Mouse (Mus musculus) limb, embryonic 12.5 days (tissue): ENCODE data around the gene Bex1. TPM values are rescaled to one million over a fixed set of nuclear protein-coding genes. Genes with fewer than 3 reads are reported as not detected.

Source experiments
- ATAC-seq: fragments of 200-750 bp; cut with Nextera tagmentation; 2 replicates; pipeline ENCODE4 v1.8.0; 2017; ENCODE audit warnings: low read depth, moderate TSS enrichment; ENCODE audit not compliant: insufficient number of reproducible peaks, insufficient read depth, low FRiP score, low TSS enrichment
- H3K27ac ChIP-seq: fragments of 300-500 bp; sonication (generic); 2 replicates; pipeline ENCODE4 v1.5.1; 2016; ENCODE audit warnings: mild to moderate bottlenecking, moderate library complexity
- H3K27me3 ChIP-seq: fragments of 300-500 bp; sonication (generic); 2 replicates; pipeline ENCODE4 v1.6.1; 2016; ENCODE audit warnings: mild to moderate bottlenecking, moderate library complexity
- H3K36me3 ChIP-seq: fragments of 300-500 bp; sonication (generic); 2 replicates; pipeline ENCODE4 v1.6.1; 2016; ENCODE audit warnings: mild to moderate bottlenecking, moderate library complexity
- H3K4me1 ChIP-seq: fragments of 300-500 bp; sonication (generic); replicated peaks from 2 replicates; pipeline ENCODE4 v1.6.1; 2016
- H3K4me2 ChIP-seq: fragments of 300-500 bp; sonication (generic); 2 replicates; pipeline ENCODE4 v1.6.1; 2016; ENCODE audit warnings: mild to moderate bottlenecking, moderate library complexity
- H3K4me3 ChIP-seq: fragments of 300-500 bp; sonication (generic); replicated peaks from 2 replicates; pipeline ENCODE4 v1.5.1; 2016; ENCODE audit warnings: mild to moderate bottlenecking
- H3K9ac ChIP-seq: fragments of 300-500 bp; sonication (generic); replicated peaks from 2 replicates; pipeline ENCODE4 v1.6.1; 2016; ENCODE audit warnings: mild to moderate bottlenecking, moderate library complexity
- H3K9me3 ChIP-seq: fragments of 300-500 bp; sonication (generic); 2 replicates; pipeline ENCODE4 v1.6.1; 2016; ENCODE audit warnings: mild to moderate bottlenecking, moderate library complexity
- WGBS: fragments of 180-500 bp; shearing (Covaris S2); methylation state at CpG from one replicate; pipeline ENCODE4 v1.1.7; 2016; 5-methylcytosine and 5-hydroxymethylcytosine counted together
- polyA plus RNA-seq: library from polyadenylated mRNA; unstranded; fragments of >200 nt; fragmentation: Nextera tagmentation; extraction: Ambion mirVana; gene quantifications from 2 replicates; pipeline ENCODE4 v1.2.1, GENCODE M21; 2016

The Bex1 gene
- polyA plus RNA-seq, 1 experiment from 2014 or later: 92.3 TPM

GRCm38 (mm10) chrX:136216303-136216702, 990 bp upstream of the Bex1 start:
- Histone ChIP-seq H3K27me3 (no peaks in the 10 kb centered on the region; the same call in 1 of the 2 replicates), H3K36me3 (no peaks in the 10 kb centered on the region), H3K9me3 (no peaks in the 10 kb centered on the region), H3K4me2 (no peak overlapping the region), H3K27ac (no peak overlapping the region), H3K9ac (no peak overlapping the region), H3K4me3 (no peak overlapping the region), H3K4me1 (no peaks in the 10 kb centered on the region)
- WGBS: 39% methylated on average over 1 of the region's 1 CpGs
- no peak for ATAC-seq

- Histone ChIP-seq H3K27ac (no peak overlapping the region), H3K27me3 (no peaks in the 10 kb centered on the region; the same call in 1 of the 2 replicates), H3K36me3 (no peaks in the 10 kb centered on the region), H3K4me1 (no peaks in the 10 kb centered on the region), H3K4me2 (no peak overlapping the region), H3K9me3 (no peaks in the 10 kb centered on the region), H3K9ac (no peak overlapping the region), H3K4me3 (no peak overlapping the region)
- no peak for ATAC-seq
- WGBS: 64% methylated on average over 2 of the region's 2 CpGs
These were observed 1.9 kb downstream of the Bex1 start for GRCm38 (mm10) chrX:136213396-136213795.

GRCm38 (mm10) chrX:136204406-136204805, 10.9 kb downstream of the Bex1 start:
- H3K27me3 ChIP-seq: peaks cover 28% of the 10 kb centered on the region; the same call in 1 of the 2 replicates
- no peak overlapping the region for H3K9ac ChIP-seq
- H3K4me2 ChIP-seq: no peak overlapping the region
- no peak overlapping the region for H3K4me3 ChIP-seq
- no peak overlapping the region for H3K27ac ChIP-seq
- WGBS: 79% methylated on average over 6 of the region's 6 CpGs
- H3K36me3 ChIP-seq: no peaks in the 10 kb centered on the region
- H3K9me3 ChIP-seq: no peaks in the 10 kb centered on the region
- peaks cover 5% of the 10 kb centered on the region; the same call in 1 of the 2 replicates for H3K4me1 ChIP-seq
- no peak for ATAC-seq

- Histone ChIP-seq H3K9ac (peak within 1 kb of the TSS; percentile 27), H3K36me3 (no peaks in the 10 kb centered on the region), H3K4me2 (peak within 1 kb of the TSS; percentile 59), H3K27me3 (peaks cover 28% of the 10 kb centered on the region; the same call in 1 of the 2 replicates), H3K4me3 (peak within 1 kb of the TSS; percentile 43), H3K4me1 (peaks cover 5% of the 10 kb centered on the region; the same call in 1 of the 2 replicates), H3K9me3 (no peaks in the 10 kb centered on the region), H3K27ac (no peak within 1 kb of the TSS)
- 15% methylated on average over 9 of the region's 9 CpGs for WGBS
- peak; percentile 85 for ATAC-seq
These were observed 11.6 kb downstream of the Bex1 start, which contains the start of gene Tceal5 for GRCm38 (mm10) chrX:136203664-136204066. Tceal5 (minus strand) TSS chrX:136203876.

GRCm38 (mm10) chrX:136203257-136203656, 12.1 kb downstream of the Bex1 start:
- no peak overlapping the region for H3K27ac ChIP-seq
- no peaks in the 10 kb centered on the region for H3K9me3 ChIP-seq
- H3K36me3 ChIP-seq: no peaks in the 10 kb centered on the region
- H3K4me2 ChIP-seq: peak overlapping the region; percentile 59
- WGBS: 27% methylated on average over 7 of the region's 7 CpGs
- peaks cover 28% of the 10 kb centered on the region; the same call in 1 of the 2 replicates for H3K27me3 ChIP-seq
- ATAC-seq: peak; percentile 37; the same call in 1 of the 2 replicates
- H3K4me1 ChIP-seq: peaks cover 5% of the 10 kb centered on the region; the same call in 1 of the 2 replicates
- H3K9ac ChIP-seq: peak overlapping the region; percentile 27
- H3K4me3 ChIP-seq: peak overlapping the region; percentile 43

- no peak overlapping the region for H3K4me3 ChIP-seq
- no peaks in the 10 kb centered on the region for H3K4me1 ChIP-seq
- WGBS: 56% methylated on average over 1 of the region's 1 CpGs
- no peaks in the 10 kb centered on the region for H3K36me3 ChIP-seq
- no peak for ATAC-seq
- H3K27me3 ChIP-seq: peaks cover 11% of the 10 kb centered on the region; the same call in 1 of the 2 replicates
- H3K27ac ChIP-seq: no peak overlapping the region
- no peak overlapping the region for H3K4me2 ChIP-seq
- H3K9me3 ChIP-seq: no peaks in the 10 kb centered on the region
- no peak overlapping the region for H3K9ac ChIP-seq
These were observed 18.4 kb downstream of the Bex1 start for GRCm38 (mm10) chrX:136196873-136197272.

GRCm38 (mm10) chrX:136195193-136195944, 19.9 kb downstream of the Bex1 start:
- H3K36me3 ChIP-seq: no peaks in the 10 kb centered on the region
- H3K4me1 ChIP-seq: no peaks in the 10 kb centered on the region
- no peak overlapping the region for H3K4me3 ChIP-seq
- no peak for ATAC-seq
- WGBS: 85% methylated on average over 16 of the region's 16 CpGs
- H3K9me3 ChIP-seq: no peaks in the 10 kb centered on the region
- no peak overlapping the region for H3K4me2 ChIP-seq
- H3K27me3 ChIP-seq: peaks cover 8% of the 10 kb centered on the region
- no peak overlapping the region for H3K9ac ChIP-seq
- H3K27ac ChIP-seq: no peak overlapping the region

GRCm38 (mm10) chrX:136183107-136183506, 32.2 kb downstream of the Bex1 start:
- Histone ChIP-seq H3K4me3 (no peak overlapping the region), H3K9me3 (no peaks in the 10 kb centered on the region), H3K36me3 (no peaks in the 10 kb centered on the region), H3K9ac (no peak overlapping the region), H3K4me1 (no peaks in the 10 kb centered on the region), H3K27ac (no peak overlapping the region), H3K4me2 (no peak overlapping the region), H3K27me3 (peaks cover 14% of the 10 kb centered on the region; the same call in 1 of the 2 replicates)
- no peak for ATAC-seq
- WGBS: 78% methylated on average over 1 of the region's 1 CpGs

- ATAC-seq: no peak
- WGBS: 26% methylated on average over 10 of the region's 11 CpGs
- H3K4me3 ChIP-seq: no peak overlapping the region
These were observed 34.3 kb downstream of the Bex1 start for GRCm38 (mm10) chrX:136180897-136181553.

GRCm38 (mm10) chrX:136172786-136173185, 42.5 kb downstream of the Bex1 start:
- peak overlapping the region; percentile 55 for H3K4me3 ChIP-seq
- no peak overlapping the region; the same call in 1 of the 2 replicates for H3K27ac ChIP-seq
- H3K9me3 ChIP-seq: no peaks in the 10 kb centered on the region
- peaks cover 15% of the 10 kb centered on the region for H3K27me3 ChIP-seq
- peaks cover 4% of the 10 kb centered on the region; the same call in 1 of the 2 replicates for H3K36me3 ChIP-seq
- WGBS: 31% methylated on average over 10 of the region's 10 CpGs
- no peaks in the 10 kb centered on the region for H3K4me1 ChIP-seq
- ATAC-seq: no peak
- H3K4me2 ChIP-seq: peak overlapping the region; percentile 48
- H3K9ac ChIP-seq: no peak overlapping the region; the same call in 1 of the 2 replicates

More at GRCm38 (mm10) chrX:136180897-136181553, 34.3 kb downstream of the Bex1 start:
- no peaks in the 10 kb centered on the region for H3K36me3 ChIP-seq
- H3K4me2 ChIP-seq: no peak overlapping the region
- no peaks in the 10 kb centered on the region for H3K4me1 ChIP-seq
- peaks cover 18% of the 10 kb centered on the region; the same call in 1 of the 2 replicates for H3K27me3 ChIP-seq
- no peak overlapping the region for H3K27ac ChIP-seq
- H3K9ac ChIP-seq: no peak overlapping the region
- H3K9me3 ChIP-seq: no peaks in the 10 kb centered on the region

- no peaks in the 10 kb centered on the region for H3K4me1 ChIP-seq
- 15% methylated on average over 10 of the region's 10 CpGs for WGBS
- H3K4me3 ChIP-seq: peak within 1 kb of the TSS; percentile 55
- H3K27me3 ChIP-seq: peaks cover 15% of the 10 kb centered on the region
- peak within 1 kb of the TSS; percentile 57 for H3K4me2 ChIP-seq
- ATAC-seq: peak; percentile 94
- peak within 1 kb of the TSS; percentile 78 for H3K9ac ChIP-seq
- H3K27ac ChIP-seq: peak within 1 kb of the TSS; percentile 86
- H3K9me3 ChIP-seq: no peaks in the 10 kb centered on the region
- H3K36me3 ChIP-seq: peaks cover 4% of the 10 kb centered on the region; the same call in 1 of the 2 replicates
These were observed 43.2 kb downstream of the Bex1 start, which contains the start of gene Tceal8 for GRCm38 (mm10) chrX:136172118-136172551. Tceal8 (minus strand) TSS chrX:136172342.
